Mouse (Mus musculus) liver, embryonic 16.5 days (tissue): ENCODE data around the gene Sh3d19. TPM values are rescaled to one million over a fixed set of nuclear protein-coding genes. Genes with fewer than 3 reads are reported as not detected.

Source experiments
- ATAC-seq: fragments of 200-750 bp; cut with Nextera tagmentation; 2 replicates; pipeline ENCODE4 v1.8.0; 2017; ENCODE audit warnings: low read depth, mild to moderate bottlenecking, moderate number of reproducible peaks, moderate library complexity
- H3K27ac ChIP-seq: fragments of 300-500 bp; sonication (generic); 2 replicates; pipeline ENCODE4 v1.5.1; 2014; ENCODE audit warnings: mild to moderate bottlenecking, low read length
- H3K27me3 ChIP-seq: fragments of 300-500 bp; sonication (generic); 2 replicates; pipeline ENCODE4 v1.6.1; 2014; ENCODE audit warnings: low read depth, low read length, mixed read lengths; ENCODE audit not compliant: control insufficient read depth, insufficient read depth
- H3K36me3 ChIP-seq: fragments of 300-500 bp; sonication (generic); 2 replicates; pipeline ENCODE4 v1.6.1; 2014; ENCODE audit warnings: mild to moderate bottlenecking; ENCODE audit not compliant: control insufficient read depth, insufficient read depth
- H3K4me1 ChIP-seq: fragments of 300-500 bp; sonication (generic); 2 replicates; pipeline ENCODE4 v1.6.1; 2014; ENCODE audit warnings: low read depth, low read length, mixed read lengths; ENCODE audit not compliant: control insufficient read depth
- H3K4me2 ChIP-seq: fragments of 300-500 bp; sonication (generic); 2 replicates; pipeline ENCODE4 v1.6.1; 2014; ENCODE audit warnings: low read depth, low read length, mixed read lengths
- H3K4me3 ChIP-seq: fragments of 300-500 bp; sonication (generic); 2 replicates; pipeline ENCODE4 v1.5.1; 2014; ENCODE audit warnings: low read depth, mild to moderate bottlenecking, low read length
- H3K9ac ChIP-seq: fragments of 300-500 bp; sonication (generic); 2 replicates; pipeline ENCODE4 v1.6.1; 2014; ENCODE audit warnings: low read depth, low read length
- H3K9me3 ChIP-seq: fragments of 300-500 bp; sonication (generic); replicated peaks from 2 replicates; pipeline ENCODE4 v1.6.1; 2016; ENCODE audit warnings: low read length; ENCODE audit not compliant: control insufficient read depth
- WGBS: fragments of 180-500 bp; shearing (Covaris S2); extraction: QIAGEN DNeasy Blood & Tissue Kit; methylation state at CpG from one replicate; pipeline ENCODE4 v1.1.7; 2014; ENCODE audit not compliant: insufficient replicate concordance; 5-methylcytosine and 5-hydroxymethylcytosine counted together
- polyA plus RNA-seq: library from polyadenylated mRNA; unstranded; fragments of >200 nt; fragmentation: Nextera tagmentation; extraction: Ambion mirVana; gene quantifications from 2 replicates; pipeline ENCODE4 v1.2.1, GENCODE M21; 2015

Gene Sh3d19
- polyA plus RNA-seq, 1 experiment from 2014 or later, result 8.4 TPM

GRCm38 (mm10) chr3:86107637-86108539 lies 137.0 kb downstream of the Sh3d19 start:
- 80% methylated on average over 8 of the region's 8 CpGs for WGBS
- Histone ChIP-seq H3K9ac (peak overlapping the region; percentile 42), H3K4me3 (no peak overlapping the region), H3K4me1 (peaks cover 34% of the 10 kb centered on the region), H3K4me2 (peak overlapping the region; percentile 34; the same call in 1 of the 2 replicates), H3K27me3 (no peaks in the 10 kb centered on the region), H3K9me3 (no peaks in the 10 kb centered on the region), H3K27ac (peak overlapping the region; percentile 97), H3K36me3 (no peaks in the 10 kb centered on the region)
- peak; percentile 58 for ATAC-seq

- Histone ChIP-seq H3K36me3 (no peaks in the 10 kb centered on the region), H3K27me3 (no peaks in the 10 kb centered on the region), H3K9me3 (no peaks in the 10 kb centered on the region), H3K4me1 (peaks cover 35% of the 10 kb centered on the region), H3K9ac (peak overlapping the region; percentile 42), H3K27ac (peak overlapping the region; percentile 97), H3K4me2 (peak overlapping the region; percentile 54), H3K4me3 (0 out of 2 replicates have a peak overlapping the region, but pooled peaks have one; percentile 8)
- 43% methylated on average over 4 of the region's 4 CpGs for WGBS
- peak; percentile 97 for ATAC-seq
These were observed 137.7 kb downstream of the Sh3d19 start for GRCm38 (mm10) chr3:86108576-86108975.

GRCm38 (mm10) chr3:86109099-86109498 lies 138.2 kb downstream of the Sh3d19 start:
- ATAC-seq, result no peak

DNA sequence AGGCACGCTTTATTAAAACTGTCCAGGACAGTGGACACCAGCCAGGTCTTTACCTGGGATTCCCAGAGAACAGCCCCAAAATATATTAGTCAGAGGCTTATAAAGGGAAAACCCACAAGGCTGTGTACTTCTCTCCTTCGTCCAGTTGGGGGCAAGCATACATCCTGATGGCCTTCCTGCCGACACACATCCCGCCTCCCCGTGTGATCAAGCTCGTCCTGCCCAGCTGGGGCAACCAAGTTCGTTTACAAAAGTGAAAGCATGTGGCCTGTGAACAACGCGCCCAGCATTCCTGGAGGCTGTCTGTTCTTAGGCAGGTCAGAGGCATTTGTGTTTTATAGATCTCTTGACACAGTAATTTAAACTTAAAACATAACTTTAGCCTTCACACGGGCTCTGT lies 139.2 kb downstream of the Sh3d19 start:
- Histone ChIP-seq H3K4me3 (peak overlapping the region; percentile 43), H3K27me3 (no peaks in the 10 kb centered on the region), H3K9ac (peak overlapping the region; percentile 60), H3K27ac (peak overlapping the region; percentile 97), H3K9me3 (no peaks in the 10 kb centered on the region), H3K4me1 (peaks cover 31% of the 10 kb centered on the region), H3K4me2 (peak overlapping the region; percentile 66), H3K36me3 (no peaks in the 10 kb centered on the region)
- WGBS, result 15% methylated on average over 10 of the region's 10 CpGs
- ATAC-seq, result peak; percentile 52

More at GRCm38 (mm10) chr3:86109099-86109498, 138.2 kb downstream of the Sh3d19 start:
- 0 out of 2 replicates have a peak overlapping the region, but pooled peaks have one; percentile 8 for H3K4me3 ChIP-seq
- peaks cover 32% of the 10 kb centered on the region for H3K4me1 ChIP-seq
- H3K36me3 ChIP-seq, result no peaks in the 10 kb centered on the region
- peak overlapping the region; percentile 54 for H3K4me2 ChIP-seq
- H3K9ac ChIP-seq, result peak overlapping the region; percentile 35
- no peaks in the 10 kb centered on the region for H3K9me3 ChIP-seq
- H3K27me3 ChIP-seq, result no peaks in the 10 kb centered on the region
- 60% methylated on average over 7 of the region's 7 CpGs for WGBS
- peak overlapping the region; percentile 97 for H3K27ac ChIP-seq

DNA sequence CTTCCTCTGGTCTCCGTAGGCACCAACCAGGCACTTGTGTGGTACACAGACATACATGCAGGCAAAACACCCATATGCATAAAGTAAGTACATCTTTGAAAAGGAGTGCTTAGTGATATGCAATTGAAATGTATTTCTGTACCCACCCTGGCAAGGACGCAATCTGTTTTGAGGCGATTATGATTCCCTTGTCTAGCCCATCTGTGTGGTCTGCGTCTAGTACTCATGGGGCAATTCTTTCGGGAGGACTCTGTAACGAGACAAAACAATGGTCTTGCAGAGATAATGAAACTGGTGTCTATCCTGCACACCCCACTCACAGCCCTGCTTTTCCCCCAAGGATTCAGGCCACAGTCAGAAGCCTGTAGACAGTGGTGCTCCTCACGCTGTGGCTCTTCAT lies 141.9 kb downstream of the Sh3d19 start:
- no peak overlapping the region for H3K4me3 ChIP-seq
- H3K27ac ChIP-seq, result no peak overlapping the region; the same call in 1 of the 2 replicates
- peaks cover 26% of the 10 kb centered on the region for H3K4me1 ChIP-seq
- peaks cover 8% of the 10 kb centered on the region for H3K36me3 ChIP-seq
- no peak overlapping the region for H3K9ac ChIP-seq
- ATAC-seq, result no peak
- H3K9me3 ChIP-seq, result no peaks in the 10 kb centered on the region; the same call in 1 of the 2 replicates
- H3K4me2 ChIP-seq, result no peak overlapping the region
- WGBS, result 52% methylated on average over 7 of the region's 7 CpGs
- H3K27me3 ChIP-seq, result no peaks in the 10 kb centered on the region

DNA sequence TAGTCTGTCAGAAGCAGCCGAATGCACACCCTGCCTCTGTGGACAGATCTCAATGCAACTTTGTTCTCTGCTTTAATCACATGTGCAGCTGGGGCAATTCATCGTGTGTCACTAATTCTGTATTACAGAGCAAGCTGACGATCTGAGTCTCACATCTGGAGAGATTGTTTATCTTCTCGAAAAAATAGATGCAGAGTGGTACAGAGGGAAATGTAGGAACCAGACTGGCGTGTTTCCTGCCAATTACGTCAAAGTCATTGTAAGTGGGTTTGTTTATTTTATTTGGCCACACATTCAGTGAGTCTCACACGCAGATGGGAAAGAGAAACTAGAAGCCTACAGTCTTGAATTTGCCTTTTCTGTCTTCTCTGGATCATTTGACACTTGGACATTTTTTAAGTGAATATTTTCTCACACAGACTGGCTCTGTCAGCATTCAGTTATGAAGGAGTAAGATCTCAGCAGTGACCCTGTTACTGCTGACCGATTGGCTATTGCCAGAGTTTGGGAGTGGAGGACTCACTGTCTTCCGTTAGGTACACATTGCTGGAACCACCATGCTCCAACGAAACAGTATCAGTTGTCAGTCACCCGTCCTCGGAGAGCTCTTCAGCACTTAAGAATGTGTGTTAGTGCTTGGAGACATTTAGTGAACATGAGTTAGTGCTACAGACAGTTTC lies 143.9 kb downstream of the Sh3d19 start:
- peaks cover 8% of the 10 kb centered on the region for H3K36me3 ChIP-seq
- no peak overlapping the region for H3K4me3 ChIP-seq
- 54% methylated on average over 12 of the region's 12 CpGs for WGBS
- no peak overlapping the region for H3K9ac ChIP-seq
- peaks cover 7% of the 10 kb centered on the region for H3K4me1 ChIP-seq
- ATAC-seq, result no peak
- no peak overlapping the region for H3K27ac ChIP-seq
- no peaks in the 10 kb centered on the region; the same call in 1 of the 2 replicates for H3K9me3 ChIP-seq
- H3K27me3 ChIP-seq, result no peaks in the 10 kb centered on the region
- no peak overlapping the region for H3K4me2 ChIP-seq

- no peaks in the 10 kb centered on the region for H3K27me3 ChIP-seq
- H3K9me3 ChIP-seq, result no peaks in the 10 kb centered on the region; the same call in 1 of the 2 replicates
- H3K4me1 ChIP-seq, result peaks cover 2% of the 10 kb centered on the region; the same call in 1 of the 2 replicates
- peaks cover 11% of the 10 kb centered on the region for H3K36me3 ChIP-seq
- no peak overlapping the region for H3K4me3 ChIP-seq
- ATAC-seq, result no peak
- 81% methylated on average over 4 of the region's 4 CpGs for WGBS
- no peak overlapping the region for H3K4me2 ChIP-seq
- no peak overlapping the region for H3K9ac ChIP-seq
- H3K27ac ChIP-seq, result no peak overlapping the region
These were observed 146.0 kb downstream of the Sh3d19 start for GRCm38 (mm10) chr3:86116951-86117350.

DNA sequence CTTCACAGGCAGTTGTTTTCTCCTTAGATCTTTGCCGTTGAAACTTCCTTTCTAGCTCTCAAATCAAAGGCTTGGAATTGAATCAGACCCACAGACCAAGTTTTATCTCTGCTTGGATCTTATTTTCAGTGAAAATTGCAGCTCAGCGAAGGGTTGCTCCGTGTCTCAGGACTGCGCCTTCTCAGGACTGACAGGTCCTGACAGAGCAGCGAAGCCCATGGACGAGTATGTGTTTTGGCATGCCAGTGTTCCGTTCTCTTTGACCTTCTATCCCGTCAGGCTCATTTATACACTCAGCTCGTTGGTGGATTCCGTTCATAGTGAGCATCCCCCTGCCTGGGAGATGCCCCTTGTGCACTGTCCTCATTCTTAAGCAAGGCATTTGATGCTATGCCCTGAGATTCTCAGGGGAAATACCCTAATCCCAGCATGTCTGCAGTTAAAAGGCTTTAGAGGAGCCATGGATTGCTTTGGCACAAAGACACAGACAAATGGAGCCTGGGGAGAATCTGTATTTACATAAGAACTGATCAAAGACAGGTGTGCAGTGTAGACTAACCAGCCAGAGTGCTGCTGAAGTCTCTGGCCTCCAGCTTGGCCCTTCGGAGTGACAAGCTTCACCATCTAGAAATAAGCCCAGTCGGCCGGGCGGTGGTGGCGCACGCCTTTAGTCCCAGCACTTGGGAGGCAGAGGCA lies 148.5 kb downstream of the Sh3d19 start:
- Histone ChIP-seq H3K27ac (no peak overlapping the region), H3K27me3 (no peaks in the 10 kb centered on the region), H3K4me2 (no peak overlapping the region), H3K4me1 (no peaks in the 10 kb centered on the region), H3K9ac (no peak overlapping the region), H3K9me3 (no peaks in the 10 kb centered on the region; the same call in 1 of the 2 replicates), H3K4me3 (no peak overlapping the region), H3K36me3 (peaks cover 11% of the 10 kb centered on the region)
- 74% methylated on average over 16 of the region's 16 CpGs for WGBS
- ATAC-seq, result no peak
